Mouse (Mus musculus) forebrain, postnatal 0 days (tissue): ENCODE measurements around the gene Lpp. TPM values are rescaled to one million over a fixed set of nuclear protein-coding genes. Genes with fewer than 3 reads are reported as not detected.

Experiments
- ATAC-seq: fragments of 200-750 bp; cut with Nextera tagmentation; 2 replicates; pipeline ENCODE4 v1.8.0; 2017; ENCODE audit warnings: mild to moderate bottlenecking, moderate library complexity
- DNase-seq: peaks from one replicate; pipeline ENCODE4 v3.0.0-alpha.2; 2015
- H3K27ac ChIP-seq: fragments of 300-500 bp; sonication (generic); 2 replicates; pipeline ENCODE4 v1.5.1; 2014; ENCODE audit warnings: low read depth, mild to moderate bottlenecking, antibody characterized with exemption, low read length, moderate library complexity, mixed read lengths
- H3K27me3 ChIP-seq: fragments of 300-500 bp; sonication (generic); 2 replicates; pipeline ENCODE4 v1.6.1; 2014; ENCODE audit warnings: mild to moderate bottlenecking, low read length, mixed read lengths; ENCODE audit not compliant: insufficient read depth
- H3K36me3 ChIP-seq: fragments of 300-500 bp; sonication (generic); 2 replicates; pipeline ENCODE4 v1.6.1; 2014; ENCODE audit warnings: mild to moderate bottlenecking, moderate library complexity; ENCODE audit not compliant: insufficient read depth
- H3K4me1 ChIP-seq: fragments of 300-500 bp; sonication (generic); 2 replicates; pipeline ENCODE4 v1.6.1; 2014; ENCODE audit warnings: antibody characterized with exemption; ENCODE audit not compliant: insufficient read depth
- H3K4me2 ChIP-seq: fragments of 300-500 bp; sonication (generic); 2 replicates; pipeline ENCODE4 v1.6.1; 2014; ENCODE audit warnings: low read depth, mild to moderate bottlenecking, moderate library complexity
- H3K4me3 ChIP-seq: fragments of 300-500 bp; sonication (generic); 2 replicates; pipeline ENCODE4 v1.5.1; 2014; ENCODE audit warnings: low read depth, low read length, mixed read lengths
- H3K9ac ChIP-seq: fragments of 300-500 bp; sonication (generic); 2 replicates; pipeline ENCODE4 v1.6.1; 2014; ENCODE audit warnings: mild to moderate bottlenecking
- H3K9me3 ChIP-seq: fragments of 300-500 bp; sonication (generic); 2 replicates; pipeline ENCODE4 v1.6.1; 2016; ENCODE audit warnings: low read length
- CTCF ChIP-seq: sonication (generic); IDR thresholded peaks from 2 replicates; pipeline ENCODE4 v1.5.1; 2016; ENCODE audit warnings: antibody characterized with exemption, control low read depth, low read depth
- WGBS: fragments of 180-500 bp; shearing (Covaris S2); extraction: QIAGEN DNeasy Blood & Tissue Kit; methylation state at CpG from one replicate; pipeline ENCODE4 v1.1.7; 2014; 5-methylcytosine and 5-hydroxymethylcytosine counted together
- polyA plus RNA-seq: library from polyadenylated mRNA; unstranded; fragments of >200 nt; fragmentation: Nextera tagmentation; extraction: Ambion mirVana; gene quantifications from 2 replicates; pipeline ENCODE4 v1.2.1, GENCODE M21; 2015
- total RNA-seq: library from RNA; depleted of rRNA; stranded (reverse); fragments of >200 nt; gene quantifications from 2 replicates; pipeline ENCODE4 v1.2.3, GENCODE M21; 2014

Lpp gene
- total and polyA plus RNA-seq, 2 experiments from 2014 or later, result 6.2 to 9.4 TPM

GRCm38 (mm10) chr16:24513228-24513627 lies 119.9 kb downstream of the Lpp start:
- no peak overlapping the region for H3K4me2 ChIP-seq
- no peaks in the 10 kb centered on the region for H3K9me3 ChIP-seq
- DNase-seq, result no peak
- WGBS, result 96% methylated on average over 4 of the region's 4 CpGs
- ATAC-seq, result no peak
- H3K4me3 ChIP-seq, result no peak overlapping the region
- H3K9ac ChIP-seq, result no peak overlapping the region
- H3K27ac ChIP-seq, result no peak overlapping the region
- no peaks in the 10 kb centered on the region for H3K27me3 ChIP-seq
- H3K36me3 ChIP-seq, result no peaks in the 10 kb centered on the region
- no peak for TF ChIP-seq CTCF
- H3K4me1 ChIP-seq, result no peaks in the 10 kb centered on the region

GRCm38 (mm10) chr16:24514802-24515727 lies 121.8 kb downstream of the Lpp start:
- Histone ChIP-seq H3K4me2 (no peak overlapping the region), H3K27me3 (no peaks in the 10 kb centered on the region), H3K36me3 (no peaks in the 10 kb centered on the region), H3K27ac (no peak overlapping the region), H3K9me3 (no peaks in the 10 kb centered on the region), H3K9ac (no peak overlapping the region), H3K4me1 (no peaks in the 10 kb centered on the region), H3K4me3 (no peak overlapping the region)
- TF ChIP-seq CTCF, result no peak
- DNase-seq (no peak), ATAC-seq (no peak)
- WGBS, result 82% methylated on average over 11 of the region's 11 CpGs

GRCm38 (mm10) chr16:24516993-24517392 lies 123.7 kb downstream of the Lpp start:
- no peak for ATAC-seq
- 66% methylated on average over 3 of the region's 3 CpGs for WGBS
- no peaks in the 10 kb centered on the region for H3K27me3 ChIP-seq

GRCm38 (mm10) chr16:24517501-24518042 lies 124.3 kb downstream of the Lpp start:
- Histone ChIP-seq H3K4me1 (no peaks in the 10 kb centered on the region), H3K36me3 (no peaks in the 10 kb centered on the region), H3K9ac (no peak overlapping the region), H3K9me3 (no peaks in the 10 kb centered on the region), H3K27me3 (no peaks in the 10 kb centered on the region), H3K4me3 (no peak overlapping the region), H3K27ac (no peak overlapping the region), H3K4me2 (no peak overlapping the region)
- no peak for ATAC-seq
- no peak for DNase-seq
- TF ChIP-seq CTCF, result no peak
- 81% methylated on average over 9 of the region's 9 CpGs for WGBS

More at GRCm38 (mm10) chr16:24516993-24517392, 123.7 kb downstream of the Lpp start:
- Histone ChIP-seq H3K4me1 (no peaks in the 10 kb centered on the region), H3K4me2 (no peak overlapping the region), H3K9ac (no peak overlapping the region), H3K4me3 (no peak overlapping the region), H3K27ac (no peak overlapping the region), H3K9me3 (no peaks in the 10 kb centered on the region), H3K36me3 (no peaks in the 10 kb centered on the region)
- TF ChIP-seq CTCF, result no peak
- DNase-seq, result no peak

GRCm38 (mm10) chr16:24518785-24519184 lies 125.5 kb downstream of the Lpp start:
- H3K4me3 ChIP-seq, result no peak overlapping the region
- ATAC-seq (no peak), DNase-seq (no peak)
- no peaks in the 10 kb centered on the region for H3K4me1 ChIP-seq
- H3K9ac ChIP-seq, result no peak overlapping the region
- no peaks in the 10 kb centered on the region for H3K27me3 ChIP-seq
- TF ChIP-seq CTCF, result no peak
- no peak overlapping the region for H3K27ac ChIP-seq
- H3K9me3 ChIP-seq, result no peaks in the 10 kb centered on the region
- 79% methylated on average over 7 of the region's 7 CpGs for WGBS
- H3K36me3 ChIP-seq, result no peaks in the 10 kb centered on the region
- H3K4me2 ChIP-seq, result no peak overlapping the region

GRCm38 (mm10) chr16:24527219-24527618 lies 133.9 kb downstream of the Lpp start:
- WGBS, result 94% methylated on average over 7 of the region's 7 CpGs
- Histone ChIP-seq H3K27ac (no peak overlapping the region), H3K36me3 (no peaks in the 10 kb centered on the region)

GRCm38 (mm10) chr16:24531681-24532080 lies 138.4 kb downstream of the Lpp start:
- no peaks in the 10 kb centered on the region for H3K36me3 ChIP-seq
- no peaks in the 10 kb centered on the region for H3K27me3 ChIP-seq
- DNase-seq (no peak), ATAC-seq (no peak)
- H3K4me1 ChIP-seq, result no peaks in the 10 kb centered on the region
- no peak overlapping the region for H3K4me3 ChIP-seq
- 78% methylated on average over 2 of the region's 2 CpGs for WGBS
- H3K9me3 ChIP-seq, result no peaks in the 10 kb centered on the region
- no peak overlapping the region for H3K4me2 ChIP-seq
- H3K9ac ChIP-seq, result no peak overlapping the region
- no peak overlapping the region for H3K27ac ChIP-seq
- TF ChIP-seq CTCF, result no peak

More at GRCm38 (mm10) chr16:24527219-24527618, 133.9 kb downstream of the Lpp start:
- ATAC-seq (no peak), DNase-seq (no peak)
- Histone ChIP-seq H3K9ac (no peak overlapping the region), H3K4me2 (no peak overlapping the region), H3K4me3 (no peak overlapping the region), H3K4me1 (no peaks in the 10 kb centered on the region), H3K9me3 (no peaks in the 10 kb centered on the region), H3K27me3 (no peaks in the 10 kb centered on the region)
- TF ChIP-seq CTCF, result no peak
